Mouse (Mus musculus) olfactory bulb, adult 2 months (tissue): Measurements from ENCODE around the gene Zranb2.

Experiments used
- CTCF ChIP-seq: fragments of 200-500 bp; IDR thresholded peaks from 2 replicates; pipeline ENCODE4 v1.5.1; 2012; ENCODE audit warnings: low read depth, mild to moderate bottlenecking, low read length, moderate library complexity; ENCODE audit not compliant: insufficient read depth
- POLR2A ChIP-seq: fragments of 200-500 bp; IDR thresholded peaks from 2 replicates; pipeline ENCODE4 v1.6.1; 2012; ENCODE audit warnings: mild to moderate bottlenecking, low read depth, low read length, moderate library complexity; ENCODE audit not compliant: insufficient read depth

- TF ChIP-seq CTCF: no peak
- no peak for TF ChIP-seq POLR2A
Measured at GRCm38 (mm10) chr3:157517992-157518391, 16.0 kb upstream of the Zranb2 start.
